Mouse (Mus musculus): Measurements from ENCODE around the gene Sumf2.

DNA sequence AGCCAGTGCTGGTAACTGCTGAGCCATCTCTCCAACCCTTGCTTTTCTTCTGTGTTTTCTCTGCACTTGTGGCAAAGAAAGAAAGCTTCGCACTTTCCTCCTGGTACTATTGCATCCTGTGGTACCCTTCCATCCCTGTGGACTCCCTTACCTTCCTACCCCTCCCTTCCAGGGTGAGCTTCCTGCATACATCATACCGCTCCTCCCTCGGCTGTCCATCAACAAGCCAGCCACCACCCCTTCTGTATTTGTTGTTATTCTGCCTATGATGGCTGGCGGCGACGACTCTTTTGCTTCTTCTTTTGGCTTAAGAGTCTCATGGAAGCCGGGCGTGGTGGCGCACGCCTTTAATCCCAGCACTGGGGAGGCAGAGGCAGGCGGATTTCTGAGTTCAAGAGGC, 28.3 kb downstream of the Sumf2 start:
- TF ChIP-seq EP300 (IDR thresholded peaks at IDR 0.05; ENCODE audit: low read depth) (no peak), CTCF (IDR thresholded peaks at IDR 0.05; ENCODE audit: low read depth) (no peak)
